Mouse (Mus musculus) forebrain, embryonic 10.5 days (tissue): Measurements from ENCODE around the gene Nup50. TPM values are rescaled to one million over a fixed set of nuclear protein-coding genes. Genes with fewer than 3 reads are reported as not detected.

Experiments used
- DNase-seq: peaks from one replicate; pipeline ENCODE4 v3.0.0-alpha.2; 2017; ENCODE audit warnings: low spot score; ENCODE audit errors: extremely low spot score
- H3K27ac ChIP-seq: fragments of 300-500 bp; sonication (generic); 2 replicates; pipeline ENCODE4 v1.5.1; 2016; ENCODE audit warnings: mild to moderate bottlenecking
- H3K27me3 ChIP-seq: fragments of 300-500 bp; sonication (generic); 2 replicates; pipeline ENCODE4 v1.6.1; 2016; ENCODE audit warnings: mild to moderate bottlenecking; ENCODE audit not compliant: poor library complexity, severe bottlenecking
- H3K36me3 ChIP-seq: fragments of 300-500 bp; sonication (generic); replicated peaks from 2 replicates; pipeline ENCODE4 v1.6.1; 2016; ENCODE audit warnings: mild to moderate bottlenecking, moderate library complexity
- H3K4me1 ChIP-seq: fragments of 300-500 bp; sonication (generic); 2 replicates; pipeline ENCODE4 v1.6.1; 2016
- H3K4me3 ChIP-seq: fragments of 300-500 bp; sonication (generic); 2 replicates; pipeline ENCODE4 v1.5.1; 2016; ENCODE audit warnings: mild to moderate bottlenecking, moderate library complexity
- H3K9me3 ChIP-seq: fragments of 300-500 bp; sonication (generic); 2 replicates; pipeline ENCODE4 v1.6.1; 2016; ENCODE audit warnings: mild to moderate bottlenecking, moderate library complexity
- WGBS: fragments of 180-500 bp; shearing (Covaris S2); methylation state at CpG from one replicate; pipeline ENCODE4 v1.1.7; 2016; 5-methylcytosine and 5-hydroxymethylcytosine counted together
- microRNA-seq: library from miRNA; unstranded; fragments of <30 nt; microRNA quantifications from one replicate; pipeline ENCODE4, GENCODE M21; 2017
- polyA plus RNA-seq: library from polyadenylated mRNA; unstranded; fragments of >200 nt; fragmentation: Nextera tagmentation; extraction: Ambion mirVana; gene quantifications from 2 replicates; pipeline ENCODE4 v1.2.1, GENCODE M21; 2016

Gene Nup50
- polyA plus RNA-seq, 1 experiment from 2014 or later, result 75.8 TPM

DNA sequence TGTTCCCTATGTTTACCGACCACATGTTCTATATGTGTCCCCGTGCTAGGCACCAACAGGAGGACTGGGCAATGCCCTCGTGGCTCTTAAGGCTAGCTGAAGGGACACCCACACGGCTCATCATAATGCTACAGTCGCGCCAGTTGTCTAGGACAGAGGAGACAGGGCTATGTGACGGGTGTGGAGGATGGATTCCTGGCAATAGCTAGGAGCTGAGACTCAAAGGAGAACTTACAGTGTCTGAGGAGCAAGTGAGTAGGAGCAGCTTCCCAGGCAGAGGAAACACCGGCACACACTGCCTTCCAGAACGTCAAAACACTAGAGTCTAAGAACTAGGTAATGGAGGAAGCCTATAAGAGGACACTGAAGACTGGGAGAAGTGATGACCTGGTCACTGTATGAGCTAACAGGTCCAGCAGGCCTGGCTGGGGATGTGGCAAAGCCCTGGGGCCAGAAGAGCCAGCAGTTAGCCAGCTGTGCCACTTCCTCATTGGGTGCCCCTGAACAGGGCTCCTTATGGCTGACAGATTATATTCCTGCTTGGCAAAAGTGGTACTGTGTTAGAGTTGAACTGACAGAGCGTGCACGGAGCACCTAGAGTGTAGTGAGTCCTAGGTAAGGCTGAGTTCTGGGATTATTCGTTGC lies 62.4 kb downstream of the Nup50 start:
- Histone ChIP-seq H3K4me1 (peaks cover 46% of the 10 kb centered on the region), H3K4me3 (no peak overlapping the region)
- WGBS, result 85% methylated on average over 12 of the region's 12 CpGs

DNA sequence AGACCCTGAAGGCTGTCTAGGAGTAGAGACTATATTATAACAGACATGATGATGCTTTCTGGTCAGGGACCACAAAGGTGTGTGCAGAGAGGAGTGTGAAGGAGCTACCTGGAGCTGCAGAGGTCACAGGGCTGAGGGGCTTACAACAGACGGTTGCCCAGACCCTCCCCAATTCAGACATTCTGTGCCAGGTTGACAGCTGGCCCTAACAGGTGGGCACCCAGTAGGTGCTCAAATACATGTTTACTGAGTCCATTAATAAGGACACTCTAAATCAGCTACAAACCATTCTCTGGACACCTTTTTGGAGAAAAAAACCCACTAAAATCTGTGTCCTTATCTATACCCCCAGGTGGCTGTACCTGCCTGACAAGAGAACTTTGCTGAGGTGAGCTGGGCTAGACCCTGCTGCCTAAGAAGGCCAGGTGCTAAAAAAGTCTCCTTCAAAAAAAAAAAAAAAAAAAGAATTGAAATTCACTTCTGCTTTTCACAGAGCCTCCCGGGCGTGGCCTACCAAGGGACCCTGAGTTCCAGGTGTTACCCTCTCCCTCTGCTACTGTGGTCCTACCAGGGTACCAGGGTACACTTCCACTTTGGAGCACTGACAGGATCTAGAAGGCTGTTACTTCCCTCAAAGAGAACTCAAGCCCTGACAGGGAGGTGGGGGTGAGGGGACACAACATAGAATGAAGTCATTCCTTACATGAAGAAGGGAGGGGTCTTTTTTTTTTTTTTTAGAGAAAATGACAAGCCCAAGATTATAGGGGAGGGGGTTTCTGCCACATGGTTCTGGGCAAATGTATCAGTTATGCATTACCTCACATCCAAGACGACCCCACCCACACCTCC lies 63.2 kb downstream of the Nup50 start:
- Histone ChIP-seq H3K9me3 (no peaks in the 10 kb centered on the region), H3K4me1 (peaks cover 46% of the 10 kb centered on the region), H3K4me3 (peak overlapping the region; percentile 88), H3K36me3 (peaks cover 18% of the 10 kb centered on the region), H3K27ac (peak overlapping the region; percentile 89; the same call in 1 of the 2 replicates), H3K27me3 (peaks cover 27% of the 10 kb centered on the region)
- DNase-seq, result no peak
- WGBS, result 74% methylated on average over 4 of the region's 4 CpGs

More for the DNA sequence above, 62.4 kb downstream of the Nup50 start:
- peaks cover 20% of the 10 kb centered on the region for H3K27me3 ChIP-seq
- no peak overlapping the region for H3K27ac ChIP-seq
- H3K36me3 ChIP-seq, result peaks cover 18% of the 10 kb centered on the region
- no peak for DNase-seq
- no peaks in the 10 kb centered on the region for H3K9me3 ChIP-seq

DNA sequence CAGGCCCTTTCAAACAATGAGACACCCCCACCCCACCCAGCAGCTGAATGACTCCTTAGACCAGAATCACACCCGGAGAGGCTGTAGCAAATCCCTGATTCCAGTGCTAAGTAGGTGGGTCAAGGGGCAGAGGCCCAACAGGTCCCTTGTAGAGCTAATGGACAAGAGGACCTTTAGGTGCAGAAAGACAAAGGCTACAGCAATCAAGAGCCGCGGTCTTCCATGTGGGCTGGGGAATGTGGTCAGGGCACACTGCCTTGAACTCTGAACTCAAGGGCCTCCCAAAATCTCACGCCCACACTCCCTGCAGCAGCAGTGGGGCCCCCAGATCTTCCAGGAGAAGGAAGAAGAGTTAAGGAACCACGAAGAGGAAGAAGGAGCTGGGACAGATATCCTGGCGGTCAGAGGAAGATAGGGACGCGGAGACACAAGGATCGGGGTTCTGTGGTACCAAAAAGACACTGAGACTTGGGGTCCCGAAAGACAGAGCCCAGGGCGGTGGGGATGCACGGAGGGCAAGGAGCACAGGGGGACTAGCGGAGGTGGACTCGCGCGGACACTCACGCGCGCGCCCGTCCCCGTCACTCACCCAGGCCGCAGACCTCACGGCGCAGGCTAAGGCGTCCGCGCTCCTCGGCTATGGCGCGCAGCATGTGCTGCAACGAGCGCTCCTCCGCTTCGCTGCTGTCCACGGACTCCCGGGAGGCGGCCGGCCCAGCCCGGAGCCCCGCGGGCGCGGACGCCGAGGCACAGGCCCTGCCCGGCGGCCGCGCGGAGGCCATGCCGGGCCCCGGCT lies 64.0 kb downstream of the Nup50 start:
- peaks cover 46% of the 10 kb centered on the region for H3K4me1 ChIP-seq
- peaks cover 16% of the 10 kb centered on the region for H3K36me3 ChIP-seq
- peaks cover 31% of the 10 kb centered on the region for H3K27me3 ChIP-seq
- under 1% methylated on average over 53 of the region's 53 CpGs for WGBS
- no peaks in the 10 kb centered on the region for H3K9me3 ChIP-seq
- peak; percentile 50 for DNase-seq
- peak overlapping the region; percentile 88 for H3K4me3 ChIP-seq
- H3K27ac ChIP-seq, result peak overlapping the region; percentile 89

- Histone ChIP-seq H3K4me3 (peak within 1 kb of the TSS; percentile 88), H3K4me1 (peaks cover 42% of the 10 kb centered on the region), H3K9me3 (no peaks in the 10 kb centered on the region), H3K27me3 (peaks cover 31% of the 10 kb centered on the region), H3K27ac (peak within 1 kb of the TSS; percentile 89), H3K36me3 (peaks cover 15% of the 10 kb centered on the region)
- DNase-seq, result peak; percentile 94
- 2% methylated on average over 59 of the region's 59 CpGs for WGBS
These were observed 64.9 kb downstream of the Nup50 start, which contains the start of gene 5031439G07Rik for GRCm38 (mm10) chr15:84987874-84988825. TSS of gene 5031439G07Rik (minus strand) at chr15:84988551.

- H3K9me3 ChIP-seq, result no peaks in the 10 kb centered on the region
- WGBS, result 74% methylated on average over 3 of the region's 3 CpGs
- H3K36me3 ChIP-seq, result peaks cover 5% of the 10 kb centered on the region; the same call in 1 of the 2 replicates
- DNase-seq, result no peak
- no peak overlapping the region; the same call in 1 of the 2 replicates for H3K4me3 ChIP-seq
- H3K27ac ChIP-seq, result no peak overlapping the region
- peaks cover 37% of the 10 kb centered on the region for H3K4me1 ChIP-seq
- peaks cover 36% of the 10 kb centered on the region for H3K27me3 ChIP-seq
These were observed 65.9 kb downstream of the Nup50 start for GRCm38 (mm10) chr15:84989098-84989497.

GRCm38 (mm10) chr15:84989771-84990170 lies 66.6 kb downstream of the Nup50 start:
- peaks cover 4% of the 10 kb centered on the region; the same call in 1 of the 2 replicates for H3K36me3 ChIP-seq
- WGBS, result 69% methylated on average over 7 of the region's 7 CpGs
- H3K27me3 ChIP-seq, result peaks cover 43% of the 10 kb centered on the region
- DNase-seq, result no peak
- no peaks in the 10 kb centered on the region for H3K9me3 ChIP-seq
- no peak overlapping the region for H3K27ac ChIP-seq
- H3K4me1 ChIP-seq, result peaks cover 40% of the 10 kb centered on the region
- H3K4me3 ChIP-seq, result no peak overlapping the region

Small RNA genes within 50 kb of the gene (microRNA-seq; reads per million reads assigned to microRNA genes)
- 17.1 reads per million, percentile 28 among the genes with 10 or more reads in this experiment for gene Mir1249

Other genes starting within 250 kb of the Nup50 start
- 2.1 and 2.2 TPM in 2 replicates for gene Arhgap8, start 203.4 kb upstream of the Nup50 start, polyA plus RNA-seq
- 6.8 and 7.6 TPM in 2 replicates for gene Phf21b, start 67.4 kb upstream of the Nup50 start, polyA plus RNA-seq
- gene Gm29666, start 3.4 kb upstream of the Nup50 start, polyA plus RNA-seq, result 1.1 and 1.3 TPM in 2 replicates
- gene 5031439G07Rik, start 65.1 kb downstream of the Nup50 start, polyA plus RNA-seq, result 9.6 and 9.8 TPM in 2 replicates
- not detected in 2 replicates for gene Upk3a, start 93.7 kb downstream of the Nup50 start, polyA plus RNA-seq
- 31.0 and 31.1 TPM in 2 replicates for gene Fam118a, start 105.5 kb downstream of the Nup50 start, polyA plus RNA-seq
- gene Smc1b, start 208.6 kb downstream of the Nup50 start, polyA plus RNA-seq, result 0.06 and 0.10 TPM in 2 replicates
- gene Ribc2, start 208.7 kb downstream of the Nup50 start, polyA plus RNA-seq, result 0.82 and 0.99 TPM in 2 replicates